Mouse (Mus musculus) adrenal gland, postnatal 36 days (tissue): ENCODE data around the gene Tigd3. TPM values are rescaled to one million over a fixed set of nuclear protein-coding genes. Genes with fewer than 3 reads are reported as not detected.

ENCODE experiments used
- DNase-seq, 2 experiments: peaks; one replicate each; pipeline ENCODE4 v3.0.0; 2021; ENCODE audit warnings: mixed read lengths in 1 of 2
- long read RNA-seq, 2 experiments: library from polyadenylated mRNA; stranded (forward); transcript quantifications; one replicate each; pipeline ENCODE4 v2.0.0; 2021; ENCODE audit warnings: borderline sequencing depth in 2 of 2
- total RNA-seq, 2 experiments: library from RNA; stranded (reverse); gene quantifications; 2 replicates each; pipeline ENCODE4 v1.2.3; 2021

Gene Tigd3
- 1 to 10 TPM in 1 of 2 experiments, under 1 TPM in 1; 0.92 to 1.4 TPM for total RNA-seq
- long read RNA-seq, experiment 1, partial matches to known transcripts, result 0 of 1 reads
- long read RNA-seq, experiment 1, other reads (novel, unspliced or antisense), result 0 of 1 reads
- long read RNA-seq, experiment 2, result 0 reads

DNA sequence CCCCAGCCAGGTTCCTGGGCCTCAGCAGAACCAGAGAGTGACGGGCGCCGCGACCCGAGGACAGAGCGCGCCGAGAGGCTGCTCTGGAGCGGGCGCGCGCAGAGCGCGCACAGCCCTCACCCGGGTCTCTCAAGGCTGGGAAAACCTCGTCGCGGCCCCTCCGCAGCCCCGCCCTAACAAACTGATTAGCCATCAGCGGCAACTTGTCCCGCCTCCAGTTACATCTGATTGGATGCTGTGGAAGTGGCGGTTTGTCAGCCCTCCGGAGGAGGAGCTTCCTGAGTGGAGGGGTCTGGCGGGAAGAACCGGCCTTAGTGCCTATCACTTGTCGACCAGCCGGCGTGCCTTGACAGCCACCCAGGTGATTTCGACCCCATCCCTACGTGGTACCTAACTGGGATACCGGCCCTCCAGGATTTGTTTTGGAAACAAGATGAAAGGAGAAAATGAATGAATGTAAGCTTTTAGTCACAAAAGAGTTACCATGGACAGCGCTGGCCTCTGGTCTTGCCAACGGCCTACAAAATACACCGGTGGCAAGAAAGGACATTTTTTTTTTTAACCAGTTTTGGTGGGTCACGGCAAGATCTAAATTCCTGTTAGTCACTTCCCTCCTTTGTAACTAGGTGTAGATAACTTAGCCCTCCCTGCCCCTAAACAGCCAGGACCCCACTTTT, at the start of gene Tigd3:
Gene Tigd3, minus strand, starts transcription at position 148 of the 677 bp plus-strand sequence.
- DNase-seq, result peak; percentile 94 to 95

GRCm38 (mm10) chr19:5943404-5943803, 49.5 kb upstream of the Tigd3 start:
- DNase-seq, result no peak

- no peak for DNase-seq
Measured at GRCm38 (mm10) chr19:5942581-5942980, 48.6 kb upstream of the Tigd3 start.

GRCm38 (mm10) chr19:5940656-5941055, 46.7 kb upstream of the Tigd3 start:
- DNase-seq, result peak; percentile 75 to 79

GRCm38 (mm10) chr19:5940173-5940572, 46.2 kb upstream of the Tigd3 start:
- peak; percentile 82 to 89 for DNase-seq

GRCm38 (mm10) chr19:5939715-5940114, 45.8 kb upstream of the Tigd3 start:
- DNase-seq, result no peak

DNA sequence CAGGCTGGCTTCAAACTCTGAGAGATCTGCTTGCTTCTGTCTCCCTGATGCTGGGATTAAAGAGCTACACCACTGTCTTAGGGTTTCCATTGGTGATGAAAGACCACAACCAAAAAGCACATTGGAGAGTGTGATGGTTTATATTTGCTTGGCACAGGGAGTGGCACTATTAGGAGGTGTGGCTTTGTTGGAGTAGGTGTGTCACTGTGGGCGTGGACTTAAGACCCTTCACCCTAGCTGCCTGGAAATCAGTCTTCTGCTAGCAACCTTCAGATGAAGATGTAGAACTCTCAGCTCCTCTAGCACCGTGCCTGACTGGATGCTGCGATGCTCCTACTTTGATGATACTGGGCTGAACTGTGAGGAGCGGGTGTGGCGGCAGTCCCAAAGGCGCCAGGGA, 44.6 kb upstream of the Tigd3 start:
- no peak for DNase-seq

DNA sequence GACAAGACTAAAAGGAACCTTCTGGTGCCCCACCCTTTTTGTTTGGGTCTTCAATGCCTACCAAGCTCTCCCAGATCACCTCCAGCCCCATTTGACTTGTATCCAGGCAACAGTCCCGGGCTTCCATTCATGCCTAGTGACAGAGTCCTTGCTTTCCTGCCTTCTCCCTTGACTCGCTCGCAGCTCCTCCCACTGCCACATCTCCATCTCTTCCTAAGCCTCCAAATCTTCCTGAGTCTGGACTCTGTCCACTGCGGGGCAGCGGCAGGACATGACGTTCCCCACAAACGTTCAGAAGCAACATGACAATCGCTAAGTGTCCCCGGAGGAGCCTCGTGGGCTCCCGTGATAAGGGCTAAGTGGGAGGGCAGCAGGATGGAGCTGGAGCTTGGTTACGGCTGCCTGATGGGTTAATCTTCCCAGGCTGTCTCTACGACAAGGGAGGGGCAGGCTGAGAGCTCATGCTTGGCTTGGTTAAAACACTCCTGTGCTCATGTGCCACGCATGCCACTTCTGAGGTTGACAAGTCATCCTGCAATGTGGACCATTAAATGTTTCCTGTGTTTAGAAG, 44.0 kb upstream of the Tigd3 start:
- DNase-seq, result no peak

DNA sequence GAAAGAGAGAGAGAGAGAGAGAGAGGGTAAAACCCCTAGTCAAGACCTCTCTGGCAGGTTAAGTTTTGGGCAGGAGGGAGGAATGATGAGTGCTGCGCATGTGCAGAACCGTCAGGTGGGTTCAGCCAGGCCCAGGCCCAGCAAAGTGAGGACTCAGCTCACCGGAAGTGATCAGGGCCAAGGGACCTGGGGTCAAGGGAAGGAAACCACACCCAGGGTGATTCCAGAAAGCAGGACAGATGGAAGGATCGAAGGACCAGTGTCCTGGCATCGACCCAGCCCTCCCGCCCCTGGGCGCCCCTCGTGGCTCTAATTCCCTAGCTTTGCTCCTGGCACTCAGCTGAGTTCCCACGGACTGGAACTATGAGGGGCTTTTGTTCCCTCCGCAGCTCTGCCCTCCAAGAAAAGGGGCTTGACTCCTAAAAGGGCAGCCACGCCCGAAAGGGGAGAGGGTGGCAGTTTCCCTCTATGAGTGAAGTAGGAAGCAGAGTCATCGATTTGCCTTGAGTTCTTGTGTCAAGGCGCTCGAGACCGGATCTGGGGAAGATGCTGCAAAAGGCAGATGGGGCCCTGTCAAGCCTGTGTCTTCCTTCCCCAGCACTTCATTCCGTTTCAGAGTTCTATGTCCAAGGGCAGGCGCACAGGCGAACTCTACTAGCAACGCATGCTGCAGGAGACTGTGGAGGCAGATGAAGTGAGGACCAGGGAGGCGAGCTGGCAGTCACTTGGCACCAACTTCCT, 43.3 kb upstream of the Tigd3 start:
- DNase-seq, result no peak

GRCm38 (mm10) chr19:5935691-5936090, 41.7 kb upstream of the Tigd3 start:
- peak in 1 of 2 experiments; percentile 47 for DNase-seq

DNA sequence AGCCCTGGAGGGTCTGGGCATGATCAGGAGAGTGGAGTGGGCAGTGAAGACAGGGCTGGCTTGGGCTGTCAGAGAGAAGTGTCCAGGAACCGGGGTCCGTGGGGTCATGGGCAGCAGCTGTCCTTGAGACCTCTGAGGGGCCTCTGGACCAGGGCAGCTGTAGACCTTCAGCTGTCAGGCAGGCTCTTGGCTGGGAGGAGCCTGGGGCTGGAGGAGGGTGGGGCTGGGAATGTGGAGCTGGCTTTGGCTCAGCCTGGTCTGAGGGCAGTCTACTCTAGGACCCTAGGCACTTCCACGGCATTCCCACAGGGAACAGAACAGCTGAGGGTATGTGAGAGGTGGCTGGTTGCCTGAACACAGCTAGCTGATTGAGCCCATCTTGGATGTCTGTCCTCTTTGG, 41.3 kb upstream of the Tigd3 start:
- DNase-seq, result peak; percentile 75 to 79

- DNase-seq, result peak; percentile 76 to 82
Measured at GRCm38 (mm10) chr19:5929634-5930596, 36.0 kb upstream of the Tigd3 start.

DNA sequence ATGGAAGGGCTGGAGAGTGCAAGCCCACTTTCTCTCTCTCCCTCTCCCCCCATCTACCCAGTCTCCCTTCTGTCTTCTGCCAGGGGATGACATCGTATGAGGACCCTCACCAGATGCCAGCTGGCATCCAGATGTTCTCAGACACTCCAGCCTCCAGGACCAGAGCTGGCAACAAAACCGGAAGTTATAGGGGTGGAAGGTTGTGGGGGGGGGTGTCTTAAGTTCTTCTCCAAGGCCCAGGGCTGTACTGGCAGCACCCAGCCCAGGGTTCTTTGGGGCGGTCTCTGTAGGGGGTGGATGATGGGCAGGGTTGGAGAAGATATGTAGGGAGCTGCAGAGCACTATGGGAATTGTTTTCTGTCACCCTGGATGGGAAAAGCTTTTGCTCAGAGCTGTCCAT, 34.6 kb upstream of the Tigd3 start:
- no peak for DNase-seq

DNA sequence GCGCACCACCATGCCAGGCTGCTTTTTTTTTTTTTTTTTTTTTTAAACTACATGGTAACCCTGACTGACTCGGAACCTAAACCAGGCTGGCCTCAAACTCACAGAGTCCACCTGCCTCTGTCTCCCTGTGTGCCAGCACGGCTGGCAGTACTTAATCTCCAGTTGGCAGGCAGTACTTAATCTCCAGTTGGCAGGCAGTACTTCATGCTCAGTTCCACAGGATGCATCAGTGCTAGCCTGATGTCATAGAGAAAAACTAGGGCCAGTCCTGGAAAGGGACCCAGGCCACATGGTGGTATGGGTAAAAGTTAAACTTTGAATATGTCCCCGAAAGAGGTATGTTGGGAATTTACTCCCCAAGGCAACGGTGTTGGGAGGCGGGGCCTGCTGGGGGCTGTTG, 34.2 kb upstream of the Tigd3 start:
- no peak for DNase-seq

GRCm38 (mm10) chr19:5927532-5927931, 33.6 kb upstream of the Tigd3 start:
- DNase-seq, result no peak

- DNase-seq, result peak in 1 of 2 experiments; percentile 39
Measured at GRCm38 (mm10) chr19:5927026-5927425, 33.1 kb upstream of the Tigd3 start.

DNA sequence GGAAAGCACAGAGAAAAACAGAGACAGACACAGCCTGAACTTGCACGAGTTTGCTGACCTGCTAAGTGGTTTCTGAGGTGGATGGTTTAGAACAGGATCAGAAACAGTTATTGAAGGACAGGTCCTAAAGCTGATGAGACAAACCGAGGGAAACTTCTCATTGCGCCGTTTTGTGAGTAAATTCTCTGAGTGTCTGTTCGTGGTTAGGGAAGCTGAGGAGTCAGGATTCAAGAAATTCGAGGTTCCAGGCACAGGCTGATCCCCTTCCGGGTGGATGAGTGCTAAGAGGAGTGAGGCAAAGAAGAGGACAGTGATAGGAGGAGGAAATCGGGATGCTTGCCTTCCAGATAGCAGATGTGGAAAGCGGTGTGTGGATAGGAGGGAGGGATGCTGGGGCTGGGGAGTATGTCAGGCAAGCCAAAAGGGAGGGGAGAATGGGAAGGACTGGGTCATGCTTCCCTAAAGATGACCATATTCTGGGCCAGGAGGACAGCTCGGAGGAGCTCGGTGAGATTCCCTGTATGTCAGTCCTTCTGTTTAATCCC, 31.4 kb upstream of the Tigd3 start:
- DNase-seq, result no peak

- peak; percentile 98 to 99 for DNase-seq
Measured at GRCm38 (mm10) chr19:5924713-5925093, 30.8 kb upstream of the Tigd3 start, which contains the start of gene Cdc42ep2. Gene Cdc42ep2 (minus strand): TSS chr19:5924816.

DNA sequence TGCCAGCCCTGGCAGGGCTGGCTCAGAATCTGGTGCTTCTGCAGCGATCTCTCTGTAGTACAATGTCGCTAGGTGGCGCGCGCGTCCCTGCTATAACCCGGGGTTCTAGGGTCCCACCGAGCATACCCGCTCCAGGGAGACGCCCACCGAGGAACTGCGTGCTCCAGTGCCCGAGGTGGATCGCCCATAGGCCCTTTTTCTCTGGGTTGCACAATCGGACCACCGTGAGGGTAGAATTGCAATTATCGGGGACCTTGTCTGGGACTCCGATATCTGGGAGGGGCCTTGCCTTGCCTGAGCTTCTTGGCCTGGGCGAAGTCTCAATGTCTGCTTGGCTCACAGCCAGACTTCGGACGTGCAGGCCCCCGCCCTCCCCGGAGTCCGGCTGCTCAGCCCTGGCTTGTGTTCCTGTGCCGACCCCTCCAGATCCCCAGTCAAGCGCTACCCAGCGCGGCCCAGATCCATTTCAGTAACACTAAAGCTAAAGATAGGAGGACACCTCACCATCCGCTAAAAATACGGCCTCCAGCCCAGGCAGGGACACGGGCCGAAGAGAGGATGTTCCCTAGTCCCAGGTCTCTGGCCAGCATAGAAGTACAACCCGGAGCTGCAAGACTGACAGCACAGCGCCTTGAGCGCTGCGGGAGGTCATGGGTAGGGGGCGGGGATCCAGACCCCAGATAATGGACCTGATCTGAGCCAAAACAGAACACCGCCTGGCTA, 30.2 kb upstream of the Tigd3 start:
- peak; percentile 90 to 93 for DNase-seq

- no peak for DNase-seq
Measured at GRCm38 (mm10) chr19:5922963-5923362, 29.0 kb upstream of the Tigd3 start.
